Mouse (Mus musculus) urinary bladder, postnatal 36 days (tissue): Measurements from ENCODE around the gene Tet3.

Source experiments
- DNase-seq, 2 experiments: peaks; one replicate each; pipeline ENCODE4 v3.0.0; 2022; ENCODE audit warnings: low spot score in 2 of 2, mixed read lengths in 1 of 2

Gene Tet3

DNA sequence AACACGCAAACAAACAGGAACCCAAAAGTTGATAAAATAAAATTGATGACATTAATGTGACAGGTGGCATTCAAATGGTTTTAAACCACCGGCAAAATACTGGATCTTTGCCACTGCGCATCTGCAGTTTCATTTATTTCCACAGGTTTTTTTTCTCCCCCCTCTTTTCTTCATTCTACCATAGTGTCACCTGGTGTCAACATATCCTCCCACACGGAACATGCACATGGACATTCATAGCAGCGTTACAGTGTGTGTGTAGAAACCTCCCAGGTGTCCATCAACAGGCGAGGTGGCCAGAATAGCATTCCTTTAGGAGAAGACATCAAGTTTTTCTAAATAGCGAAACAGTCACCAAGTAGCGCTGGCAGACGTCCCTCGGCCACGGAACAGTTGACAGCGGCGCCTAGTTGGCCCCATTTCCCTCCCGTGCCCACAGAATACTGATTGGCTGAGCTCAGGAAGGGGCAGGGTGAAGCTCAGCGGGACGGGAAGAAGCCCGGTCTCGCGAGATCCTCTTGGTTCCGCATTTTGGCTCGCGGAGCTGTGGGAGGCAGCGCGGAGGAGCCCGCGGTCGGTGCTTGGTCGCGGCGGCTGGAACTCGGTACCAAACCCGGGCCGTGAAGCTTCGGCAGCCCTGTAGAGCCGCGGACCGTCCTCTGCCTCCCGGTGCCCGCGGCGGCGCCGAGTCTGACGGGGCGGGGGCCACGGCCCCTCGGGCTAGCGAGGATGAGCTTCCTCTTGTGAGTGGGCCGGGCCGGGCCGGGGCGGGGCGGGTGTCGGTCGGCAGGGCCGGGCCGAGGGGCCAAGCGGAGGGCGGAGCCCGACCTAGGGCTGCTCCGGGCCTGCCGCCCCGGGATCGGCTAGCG lies 133.1 kb downstream of the Tet3 start, which contains the start of the genes Mthfd2 and Mob1a:
Gene Mthfd2, minus strand, starts transcription at position 384 of the 869 bp plus-strand sequence.
Gene Mob1a, plus strand, starts transcription at position 492 of the 869 bp plus-strand sequence.
- DNase-seq = peak; percentile 92 to 93

DNA sequence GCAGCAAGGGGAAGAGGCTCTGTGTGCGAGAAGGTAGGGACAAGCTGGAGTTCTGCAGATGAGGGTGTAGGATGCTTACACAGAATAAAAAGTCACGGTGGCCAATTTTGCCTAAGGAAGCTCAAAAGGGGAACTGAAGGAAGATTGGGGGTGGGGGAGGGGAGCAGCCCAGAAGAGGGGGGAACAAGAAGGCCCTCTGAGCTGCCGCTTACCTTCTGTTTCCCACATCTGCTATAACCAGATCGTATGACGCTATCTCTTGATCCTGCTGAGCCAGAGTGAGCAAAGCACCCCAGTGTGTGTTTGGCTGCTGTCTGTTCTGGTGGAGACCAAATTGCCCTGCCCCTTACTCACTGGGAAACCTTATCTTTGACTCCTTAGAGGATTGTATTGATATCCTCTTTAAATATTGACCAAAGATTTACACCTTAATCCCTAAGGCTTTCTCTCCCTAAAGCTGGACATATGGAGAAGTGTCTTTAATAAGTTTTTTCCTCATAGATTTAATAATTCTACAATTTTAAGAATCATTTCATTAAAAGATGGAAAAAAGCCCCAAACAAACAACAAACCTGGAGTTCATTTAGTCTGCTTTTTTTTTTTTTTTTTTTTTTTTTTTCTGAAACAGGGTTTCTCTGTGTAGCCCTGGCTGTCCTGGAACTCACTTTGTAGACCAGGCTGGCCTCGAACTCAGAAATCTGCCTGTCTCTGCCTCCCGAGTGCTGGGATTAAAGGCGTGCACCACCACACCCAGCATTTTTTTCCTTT lies 135.0 kb downstream of the Tet3 start:
- no peak for DNase-seq

DNA sequence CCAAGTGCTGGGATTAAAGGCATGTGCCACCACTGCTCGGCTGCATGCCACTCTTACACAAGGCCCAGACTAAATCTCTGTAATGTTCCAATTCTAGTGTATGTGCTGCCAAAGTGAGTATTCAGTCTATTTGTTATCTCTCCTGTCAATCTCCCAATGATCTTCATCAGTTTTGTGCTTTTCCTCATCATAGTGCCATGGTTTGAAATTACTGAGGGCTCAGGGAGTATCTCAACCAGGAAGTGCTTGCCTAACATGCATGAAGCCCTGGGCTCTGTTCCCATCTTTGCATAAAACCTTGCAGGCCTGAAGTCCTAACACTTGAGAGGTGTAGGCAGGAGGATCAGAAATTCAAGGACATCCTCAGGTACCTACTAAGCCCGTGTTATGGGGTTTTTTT lies 136.1 kb downstream of the Tet3 start:
- no peak for DNase-seq

DNA sequence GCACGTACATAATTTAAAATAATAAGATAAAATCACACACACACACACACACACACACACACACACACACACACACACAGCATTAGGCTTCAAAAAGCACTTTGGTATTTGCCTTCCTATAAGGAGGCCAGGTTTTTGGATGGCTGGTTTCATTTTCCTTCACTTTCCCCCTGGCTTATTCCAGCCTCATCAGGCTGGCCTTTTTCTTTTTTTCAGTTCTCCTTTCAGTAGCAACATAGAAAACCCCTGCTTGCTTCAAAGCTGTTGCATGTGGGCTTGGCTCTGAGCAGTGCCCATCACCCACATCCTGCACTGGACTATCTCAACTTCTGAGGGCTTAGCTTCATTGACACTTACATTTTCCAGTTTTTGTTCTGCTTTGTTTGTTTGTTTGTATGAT lies 137.0 kb downstream of the Tet3 start:
- DNase-seq = no peak

- peak; percentile 78 to 86 for DNase-seq
Measured at GRCm38 (mm10) chr6:83317108-83317741, 141.7 kb downstream of the Tet3 start.

DNA sequence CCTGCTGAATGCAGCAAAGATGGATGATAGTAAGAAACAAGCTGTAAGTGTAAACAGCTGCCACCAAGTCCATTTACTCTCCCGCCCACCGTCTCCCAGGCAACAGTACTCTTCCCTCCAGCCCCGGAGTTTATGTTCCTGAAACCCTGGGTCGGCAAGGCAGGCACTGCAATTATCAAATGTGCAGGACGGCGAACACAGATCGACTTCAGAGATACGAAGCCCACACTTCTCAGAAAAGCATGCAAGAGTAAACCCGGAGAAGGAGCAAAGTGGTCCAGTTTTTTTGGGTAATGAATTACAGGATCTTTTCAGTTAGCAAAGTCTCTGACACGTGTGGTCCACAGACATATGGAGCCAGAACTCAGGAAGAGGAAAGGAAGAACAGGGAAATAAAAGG lies 142.9 kb downstream of the Tet3 start:
- no peak for DNase-seq

DNA sequence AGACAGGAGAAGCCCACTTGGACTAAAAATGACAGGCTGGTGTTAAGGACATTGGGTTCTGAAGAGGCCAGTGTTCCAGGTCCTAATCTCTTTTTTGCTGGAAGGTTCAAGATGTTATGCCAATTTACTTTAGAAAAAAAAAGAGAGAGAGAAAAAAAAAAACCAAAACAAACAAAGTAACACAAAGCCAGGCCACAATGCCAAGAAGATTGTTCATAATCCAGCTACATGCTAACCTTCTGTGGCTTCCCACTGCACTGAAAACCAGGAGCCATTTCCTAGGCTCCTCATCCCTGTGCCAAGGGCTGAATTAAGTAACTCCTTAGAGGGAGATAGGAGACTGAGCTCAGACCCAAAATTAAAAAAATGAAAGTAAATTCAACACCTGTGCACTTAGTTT lies 143.6 kb downstream of the Tet3 start:
- no peak for DNase-seq

DNA sequence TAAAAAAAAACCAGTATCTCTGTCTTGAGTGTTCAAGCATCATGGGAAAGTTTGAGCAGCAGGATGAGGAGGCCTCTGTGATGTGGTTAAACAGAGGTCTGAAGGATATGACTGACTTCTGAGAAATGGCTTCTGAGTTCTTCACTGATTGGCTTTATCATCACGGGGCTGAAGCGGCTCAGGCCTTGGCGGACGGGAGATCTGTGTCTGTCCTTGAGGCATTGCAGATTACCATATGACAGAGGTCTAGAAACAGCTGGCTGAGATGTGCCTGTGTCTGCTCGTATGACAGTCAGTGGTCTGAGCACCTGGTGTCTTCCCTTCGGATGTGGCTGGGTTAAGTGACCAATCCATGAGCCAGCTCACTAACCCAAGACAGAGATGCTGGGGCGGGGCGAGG lies 146.4 kb downstream of the Tet3 start:
- DNase-seq = no peak
